Mouse (Mus musculus): ENCODE data around the gene Iqsec1. TPM values are rescaled to one million over a fixed set of nuclear protein-coding genes. Genes with fewer than 3 reads are reported as not detected.

Iqsec1 gene
- polyA plus RNA-seq, 1 experiment, result 191 TPM

DNA sequence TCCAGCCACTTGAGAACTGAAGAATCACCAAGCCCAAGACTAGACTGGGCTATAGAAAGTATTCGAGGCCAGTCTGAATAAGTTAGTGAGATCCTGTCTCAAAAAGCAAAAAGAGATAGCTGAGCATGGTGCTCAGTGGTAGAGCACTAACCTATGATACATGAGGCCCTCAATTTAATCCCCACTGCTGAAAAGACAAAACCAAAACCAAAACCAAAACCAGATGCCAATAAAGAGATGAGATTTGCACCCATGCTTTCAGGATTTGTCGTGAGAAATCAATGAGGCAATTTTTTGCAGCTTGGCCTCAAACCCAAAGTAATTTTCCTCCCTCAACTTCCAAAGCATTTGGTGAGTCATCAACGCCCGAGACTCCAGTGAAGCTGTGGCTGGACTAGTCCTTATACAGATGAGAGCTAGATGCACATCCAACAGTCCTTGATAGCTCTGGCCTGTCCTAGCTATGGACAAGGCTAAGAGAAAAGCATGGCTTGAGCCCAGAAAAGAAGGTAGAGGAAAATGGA lies 239.0 kb downstream of the Iqsec1 start:
- no peak for DNase-seq
- Histone ChIP-seq H3K4me3 (replicated peaks; ENCODE audit: extremely low read depth, low read depth, low read length) (no peak overlapping the region), H3K4me1 (ENCODE audit: control insufficient read depth, insufficient read depth, low read length) (peaks cover 5% of the 10 kb centered on the region; the same call in 1 of the 2 replicates)
- TF ChIP-seq POLR2A (IDR thresholded peaks at IDR 0.05; ENCODE audit: borderline replicate concordance, extremely low read depth, low read depth, low read length), result no peak
- 66% methylated on average over 4 of the region's 4 CpGs for WGBS

GRCm38 (mm10) chr6:90748976-90749375 lies 239.5 kb downstream of the Iqsec1 start:
- DNase-seq, result no peak

DNA sequence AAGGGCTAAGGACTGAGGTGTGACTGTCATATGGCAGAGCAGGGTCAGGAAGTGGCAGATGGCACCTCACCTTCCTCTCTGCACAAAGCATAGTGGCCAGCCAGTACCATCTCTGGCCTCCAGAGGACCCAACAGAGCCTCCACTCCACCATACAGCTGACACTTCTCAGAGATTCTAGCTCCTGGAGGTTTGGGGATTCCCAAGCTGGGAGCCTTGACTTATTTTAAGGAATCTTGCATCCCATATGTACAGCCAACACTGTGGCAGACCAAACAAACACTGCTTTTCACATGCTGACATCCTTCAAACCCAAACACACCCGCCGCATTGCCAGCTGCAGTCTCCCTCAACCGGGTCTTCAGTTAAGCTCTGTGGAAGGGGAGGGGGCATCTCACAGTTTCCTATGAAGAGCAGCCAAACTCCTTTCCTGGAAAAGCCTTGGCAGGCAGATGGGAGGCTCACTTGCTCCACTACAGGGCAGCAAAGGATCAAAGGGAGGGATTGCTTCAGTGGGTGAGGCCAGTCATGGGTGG lies 242.1 kb downstream of the Iqsec1 start:
- no peak for DNase-seq
- 45% methylated on average over 3 of the region's 3 CpGs for WGBS
- H3K4me1 ChIP-seq (ENCODE audit: control insufficient read depth, insufficient read depth, low read length), result peaks cover 7% of the 10 kb centered on the region; the same call in 1 of the 2 replicates
- no peak overlapping the region for H3K4me3 ChIP-seq (replicated peaks; ENCODE audit: extremely low read depth, low read depth, low read length)
- TF ChIP-seq POLR2A (IDR thresholded peaks at IDR 0.05; ENCODE audit: borderline replicate concordance, extremely low read depth, low read depth, low read length) (no peak), CTCF (IDR thresholded peaks at IDR 0.05; ENCODE audit: insufficient read depth, low read length) (no peak)

More at GRCm38 (mm10) chr6:90748976-90749375, 239.5 kb downstream of the Iqsec1 start:
- peaks cover 5% of the 10 kb centered on the region; the same call in 1 of the 2 replicates for H3K4me1 ChIP-seq (ENCODE audit: control insufficient read depth, insufficient read depth, low read length)
- TF ChIP-seq CTCF (IDR thresholded peaks at IDR 0.05; ENCODE audit: insufficient read depth, low read length), result no peak
- no peak for TF ChIP-seq POLR2A (IDR thresholded peaks at IDR 0.05; ENCODE audit: borderline replicate concordance, extremely low read depth, low read depth, low read length)
- H3K4me3 ChIP-seq (replicated peaks; ENCODE audit: extremely low read depth, low read depth, low read length), result no peak overlapping the region

DNA sequence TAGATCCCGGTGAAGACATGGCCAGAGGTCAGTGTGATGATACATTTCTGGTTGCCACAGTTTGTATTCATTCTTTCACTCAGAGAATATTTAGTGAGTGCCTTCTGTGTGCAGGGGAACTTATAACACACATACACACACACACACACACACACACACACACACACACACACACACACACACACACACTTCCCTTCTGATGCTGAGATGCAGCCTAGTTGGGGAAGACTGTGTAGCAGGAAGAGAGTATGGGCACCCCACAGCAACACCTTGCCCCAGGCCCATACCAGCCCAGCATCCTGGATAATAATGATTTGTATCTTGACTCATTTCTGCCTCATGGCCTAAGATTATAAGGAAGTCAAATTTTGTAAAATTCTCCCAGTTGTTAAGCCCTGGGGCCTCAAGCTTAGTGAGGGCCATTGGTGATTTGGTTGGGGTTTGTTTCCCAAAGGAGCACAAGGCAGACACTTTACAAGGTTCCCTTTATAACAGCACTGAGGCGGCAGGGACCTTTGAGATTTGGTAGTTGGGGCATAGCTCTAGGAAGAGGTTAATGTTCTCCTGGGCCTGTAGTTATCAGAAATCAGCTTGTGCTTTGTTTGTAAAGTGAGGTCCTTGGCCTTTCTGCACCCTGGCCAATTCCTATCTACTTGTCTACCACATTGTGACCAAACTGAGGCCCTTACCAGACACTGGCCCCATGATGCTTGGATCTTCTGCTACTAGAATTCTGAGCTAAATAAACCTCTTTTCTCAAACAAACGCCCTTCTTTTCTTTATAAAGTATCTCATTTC lies 242.9 kb downstream of the Iqsec1 start:
- no peak overlapping the region for H3K4me3 ChIP-seq (replicated peaks; ENCODE audit: extremely low read depth, low read depth, low read length)
- TF ChIP-seq POLR2A (IDR thresholded peaks at IDR 0.05; ENCODE audit: borderline replicate concordance, extremely low read depth, low read depth, low read length) (no peak), CTCF (IDR thresholded peaks at IDR 0.05; ENCODE audit: insufficient read depth, low read length) (no peak)
- WGBS, result 61% methylated on average over 3 of the region's 3 CpGs
- no peak for DNase-seq
- peaks cover 7% of the 10 kb centered on the region; the same call in 1 of the 2 replicates for H3K4me1 ChIP-seq (ENCODE audit: control insufficient read depth, insufficient read depth, low read length)

DNA sequence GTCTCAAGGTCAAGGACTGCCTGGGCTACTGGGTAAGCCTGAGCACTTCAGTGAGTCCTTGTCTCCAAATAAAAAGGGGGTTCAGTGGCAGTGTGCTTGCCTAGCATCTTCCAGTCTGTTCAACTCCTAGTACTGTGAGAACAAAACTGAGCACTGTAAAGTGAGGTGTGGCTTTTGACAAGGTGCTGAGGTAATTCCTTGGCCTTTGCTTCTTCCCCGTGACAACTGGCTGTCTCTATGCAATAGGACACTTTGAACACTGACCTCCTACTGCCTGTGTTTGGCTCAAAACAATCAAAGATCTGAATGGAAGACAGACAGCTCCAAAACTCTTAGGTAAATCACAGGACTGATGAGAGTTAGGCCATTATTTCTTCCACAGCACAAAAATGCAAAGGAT lies 246.0 kb downstream of the Iqsec1 start:
- 66% methylated on average over 1 of the region's 1 CpGs for WGBS
- DNase-seq, result no peak
- H3K4me3 ChIP-seq (replicated peaks; ENCODE audit: extremely low read depth, low read depth, low read length), result no peak overlapping the region
- H3K4me1 ChIP-seq (ENCODE audit: control insufficient read depth, insufficient read depth, low read length), result peaks cover 5% of the 10 kb centered on the region; the same call in 1 of the 2 replicates
- no peak for TF ChIP-seq POLR2A (IDR thresholded peaks at IDR 0.05; ENCODE audit: borderline replicate concordance, extremely low read depth, low read depth, low read length)
- no peak for TF ChIP-seq CTCF (IDR thresholded peaks at IDR 0.05; ENCODE audit: insufficient read depth, low read length)

DNA sequence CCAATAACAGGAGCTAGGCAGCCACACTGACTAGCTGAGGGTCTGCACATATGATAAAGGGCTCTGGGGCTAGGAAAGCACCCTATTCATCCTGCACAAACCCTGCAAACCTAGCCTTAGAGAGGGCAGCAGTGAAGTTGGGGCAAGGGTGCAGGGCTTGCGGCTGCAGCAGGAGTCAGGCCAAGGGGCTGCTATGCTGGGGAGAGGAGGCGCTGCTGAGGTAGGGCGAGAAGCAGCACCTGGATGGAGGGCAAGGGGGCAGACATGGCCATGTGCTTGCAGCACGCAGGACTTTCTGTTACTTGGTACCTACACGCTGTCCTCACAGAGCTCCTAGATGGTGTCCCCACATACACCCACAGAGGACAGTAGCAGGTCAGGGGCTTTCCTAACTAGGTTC lies 246.8 kb downstream of the Iqsec1 start:
- DNase-seq, result no peak
- H3K4me1 ChIP-seq (ENCODE audit: control insufficient read depth, insufficient read depth, low read length), result peaks cover 5% of the 10 kb centered on the region; the same call in 1 of the 2 replicates
- no peak for TF ChIP-seq POLR2A (IDR thresholded peaks at IDR 0.05; ENCODE audit: borderline replicate concordance, extremely low read depth, low read depth, low read length)
- H3K4me3 ChIP-seq (replicated peaks; ENCODE audit: extremely low read depth, low read depth, low read length), result no peak overlapping the region
- 91% methylated on average over 5 of the region's 5 CpGs for WGBS

GRCm38 (mm10) chr6:90741056-90741420 lies 247.4 kb downstream of the Iqsec1 start:
- 74% methylated on average over 4 of the region's 4 CpGs for WGBS
- no peak overlapping the region for H3K4me3 ChIP-seq (replicated peaks; ENCODE audit: extremely low read depth, low read depth, low read length)
- H3K4me1 ChIP-seq (ENCODE audit: control insufficient read depth, insufficient read depth, low read length), result peaks cover 3% of the 10 kb centered on the region
- no peak for DNase-seq
- TF ChIP-seq POLR2A (IDR thresholded peaks at IDR 0.05; ENCODE audit: borderline replicate concordance, extremely low read depth, low read depth, low read length) (no peak), CTCF (IDR thresholded peaks at IDR 0.05; ENCODE audit: insufficient read depth, low read length) (no peak)

- no peak for DNase-seq
- WGBS, result 65% methylated on average over 4 of the region's 4 CpGs
- TF ChIP-seq CTCF (IDR thresholded peaks at IDR 0.05; ENCODE audit: insufficient read depth, low read length) (no peak), POLR2A (IDR thresholded peaks at IDR 0.05; ENCODE audit: borderline replicate concordance, extremely low read depth, low read depth, low read length) (no peak)
- Histone ChIP-seq H3K4me3 (replicated peaks; ENCODE audit: extremely low read depth, low read depth, low read length) (no peak overlapping the region), H3K4me1 (ENCODE audit: control insufficient read depth, insufficient read depth, low read length) (peaks cover 6% of the 10 kb centered on the region)
Measured at GRCm38 (mm10) chr6:90740348-90741055, 248.0 kb downstream of the Iqsec1 start.

- H3K4me1 ChIP-seq (ENCODE audit: control insufficient read depth, insufficient read depth, low read length), result peaks cover 5% of the 10 kb centered on the region
- TF ChIP-seq POLR2A (IDR thresholded peaks at IDR 0.05; ENCODE audit: borderline replicate concordance, extremely low read depth, low read depth, low read length) (no peak), CTCF (IDR thresholded peaks at IDR 0.05; ENCODE audit: insufficient read depth, low read length) (peak; percentile 98)
- DNase-seq, result peak; percentile 90
- WGBS, result under 1% methylated on average over 12 of the region's 12 CpGs
- H3K4me3 ChIP-seq (replicated peaks; ENCODE audit: extremely low read depth, low read depth, low read length), result peak overlapping the region; percentile 10
Measured at GRCm38 (mm10) chr6:90737376-90737775, 251.1 kb downstream of the Iqsec1 start.
